Mouse (Mus musculus): ENCODE results near the gene Tmod3.

- no peak for TF ChIP-seq POLR2A (IDR thresholded peaks at IDR 0.05; ENCODE audit: borderline replicate concordance, insufficient read depth, low read length)
- no peak for TF ChIP-seq CTCF (IDR thresholded peaks at IDR 0.05; ENCODE audit: borderline replicate concordance, insufficient read depth, low read depth, low read length)
Measured at GRCm38 (mm10) chr9:75522217-75522616, 37.2 kb downstream of the Tmod3 start.

All from cerebellum, adult 2 months (tissue).